Mouse (Mus musculus) megakaryocyte, embryonic 14.5 days (primary cell): ENCODE data around the gene 3110082I17Rik.

Experiments
- FLI1 ChIP-seq: IDR thresholded peaks from 2 replicates; pipeline ENCODE4 v1.6.1; 2012; ENCODE audit warnings: low read length, inconsistent platforms, mixed read lengths
- GATA1 ChIP-seq: IDR thresholded peaks from 3 replicates; pipeline ENCODE4 v1.6.1; 2012; ENCODE audit warnings: mixed read lengths, low read length, inconsistent platforms, borderline replicate concordance

- TF ChIP-seq FLI1 (no peak), GATA1 (no peak)
Observed at GRCm38 (mm10) chr5:139440451-139440850, 19.9 kb downstream of the 3110082I17Rik start.
